Mouse (Mus musculus): ENCODE measurements around the gene Pxk. TPM values are rescaled to one million over a fixed set of nuclear protein-coding genes. Genes with fewer than 3 reads are reported as not detected.

The Pxk gene
- total RNA-seq (2021): 10 to 100 TPM; 20.0 to 23.2 TPM

DNA sequence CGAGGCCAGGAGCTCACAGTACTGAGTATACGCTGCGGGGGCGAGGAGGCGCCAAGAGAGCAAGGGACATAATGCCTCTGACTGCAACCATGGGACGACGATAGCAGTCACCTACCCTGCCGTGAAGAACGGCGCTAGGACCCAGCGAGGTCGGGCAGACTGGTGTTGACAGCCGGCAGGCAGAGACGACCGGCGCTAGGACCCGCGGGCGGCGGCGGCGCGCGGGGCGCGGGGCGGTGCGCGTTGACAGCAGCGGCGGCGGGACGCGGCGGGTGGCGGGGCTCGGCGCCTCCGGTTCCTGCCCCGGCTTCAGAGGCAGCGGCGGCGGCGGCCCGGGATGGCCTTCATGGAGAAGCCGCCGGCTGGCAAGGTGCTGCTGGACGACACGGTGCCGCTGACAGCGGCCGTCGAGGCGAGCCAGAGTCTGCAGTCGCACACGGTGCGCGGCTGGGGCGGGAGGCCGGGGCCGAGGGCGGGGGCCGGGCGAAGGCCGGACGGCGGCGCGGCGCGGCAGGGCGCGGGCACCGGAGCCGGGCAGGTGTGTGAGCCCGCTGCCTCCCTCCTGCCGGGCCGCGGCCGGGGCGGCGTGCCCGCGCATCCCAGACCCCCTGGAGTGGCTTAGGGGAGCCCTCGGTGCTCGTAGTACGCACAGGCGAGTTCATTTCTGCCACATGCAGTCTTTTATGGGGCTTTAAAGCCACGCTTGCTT lies at the start of gene Pxk:
Pxk (plus strand) TSS at position 234 of the 709 bp plus-strand sequence.
- peak; percentile 86 for DNase-seq (ENCODE audit: low spot score)
- intact Hi-C loops (cut with DNase I): loop anchor here (2.0 to 10.0 kb wide), 4 partner anchors 73 to 249 kb away; partner anchors contain the start of gene Fam107a

DNA sequence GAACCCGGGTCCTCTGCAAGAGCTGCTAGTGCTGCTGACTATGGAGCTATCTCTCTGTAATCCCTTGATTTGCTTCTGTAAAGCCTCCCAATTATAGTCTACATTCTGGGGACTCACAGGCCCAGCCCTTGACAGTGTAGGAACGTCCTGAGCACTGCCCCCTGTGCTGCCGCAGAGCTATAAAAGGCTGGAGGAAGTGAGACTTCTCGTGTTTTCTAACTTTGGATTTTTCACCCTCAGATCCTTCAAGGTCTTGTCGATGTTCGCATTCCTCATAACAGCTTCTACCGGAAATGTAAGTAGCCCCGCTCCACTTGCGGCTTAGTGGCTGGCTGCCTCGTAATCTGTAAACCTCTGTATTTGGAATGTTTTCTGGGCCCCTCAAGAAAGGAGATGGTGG lies 48.7 kb upstream of the Pxk start:
- no peak for DNase-seq (ENCODE audit: low spot score)
- intact Hi-C loops (cut with DNase I): no loop called here

DNA sequence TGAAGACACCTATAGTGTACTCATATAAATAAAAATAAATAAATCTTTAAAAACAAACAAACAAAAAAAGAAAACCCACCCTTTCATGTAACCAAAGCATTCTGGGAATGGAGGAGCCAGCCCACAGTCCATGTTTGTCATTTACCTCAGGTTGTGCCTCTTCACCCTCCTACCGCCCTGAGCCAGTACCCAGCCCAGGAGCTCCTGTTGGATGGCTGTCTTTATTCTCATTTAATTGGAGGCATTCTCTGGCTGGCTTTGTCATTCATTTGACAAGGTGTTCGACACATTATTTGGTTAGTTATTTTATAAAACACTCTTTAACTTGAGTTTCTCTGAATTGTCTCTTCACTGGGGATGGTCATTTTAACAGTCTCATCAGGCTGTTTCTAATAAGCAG lies 46.1 kb upstream of the Pxk start:
- intact Hi-C loops (cut with DNase I): no loop called here
- no peak for DNase-seq (ENCODE audit: low spot score)

DNA sequence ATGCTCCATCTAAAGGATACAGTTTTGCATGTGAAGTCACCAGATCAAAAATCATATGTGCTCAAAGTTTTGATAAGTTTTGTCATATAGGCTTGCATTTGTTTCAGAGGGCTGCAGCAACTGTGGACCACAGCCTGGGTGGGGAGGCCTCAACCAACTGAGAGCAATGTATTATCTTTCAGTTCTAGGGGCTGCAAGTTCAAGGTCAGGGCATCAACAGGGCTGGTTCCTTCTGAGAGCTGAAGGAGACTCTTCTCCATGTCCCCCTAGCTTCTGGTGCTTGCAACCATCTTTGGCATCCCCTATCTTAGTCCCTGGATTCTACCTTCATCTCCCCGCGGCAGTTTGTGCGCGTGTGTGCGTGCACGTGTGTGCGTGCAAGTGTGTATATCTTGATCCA lies 45.4 kb upstream of the Pxk start:
- DNase-seq (ENCODE audit: low spot score): no peak
- intact Hi-C loops (cut with DNase I): no loop called here

DNA sequence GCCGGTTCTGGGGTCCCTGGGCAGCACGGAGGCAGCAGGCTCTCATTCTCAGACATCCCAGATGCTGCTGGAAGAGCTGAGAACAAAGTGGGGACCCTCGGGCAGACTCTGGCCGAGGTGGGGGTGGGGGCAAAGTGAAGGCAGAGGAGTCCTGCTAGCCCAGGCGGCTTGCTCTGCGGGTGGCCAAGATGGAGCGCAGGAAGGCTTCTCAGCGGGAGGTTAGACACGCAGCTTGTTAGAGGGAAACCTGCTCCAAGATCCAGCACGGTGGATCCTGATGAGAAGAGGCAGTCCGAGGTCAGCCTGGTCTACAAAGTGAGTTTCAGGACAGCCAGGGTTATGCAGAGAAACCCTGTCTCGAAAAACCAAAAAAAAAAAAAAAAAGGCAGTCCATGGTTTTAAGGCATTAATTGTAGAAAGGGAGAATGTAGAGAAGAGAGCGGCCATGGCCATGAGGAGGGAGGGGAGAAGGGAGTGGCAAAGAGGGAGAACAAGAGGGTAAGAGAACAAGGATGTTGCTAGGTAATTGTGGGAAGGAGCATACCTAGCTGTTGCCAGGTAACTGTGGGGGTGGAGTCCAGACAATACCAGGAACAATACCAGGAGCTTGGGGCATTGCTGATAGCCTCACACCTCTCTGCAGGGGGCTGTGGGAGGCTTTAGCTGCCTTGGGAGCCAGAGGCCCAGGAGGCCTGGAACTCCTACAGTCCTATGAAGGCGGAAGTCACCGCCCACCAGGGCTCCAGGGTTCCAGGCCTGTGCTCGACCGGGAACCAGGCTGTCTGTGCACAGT lies 43.5 kb upstream of the Pxk start:
- DNase-seq (ENCODE audit: low spot score): no peak
- intact Hi-C loops (cut with DNase I): no loop called here

DNA sequence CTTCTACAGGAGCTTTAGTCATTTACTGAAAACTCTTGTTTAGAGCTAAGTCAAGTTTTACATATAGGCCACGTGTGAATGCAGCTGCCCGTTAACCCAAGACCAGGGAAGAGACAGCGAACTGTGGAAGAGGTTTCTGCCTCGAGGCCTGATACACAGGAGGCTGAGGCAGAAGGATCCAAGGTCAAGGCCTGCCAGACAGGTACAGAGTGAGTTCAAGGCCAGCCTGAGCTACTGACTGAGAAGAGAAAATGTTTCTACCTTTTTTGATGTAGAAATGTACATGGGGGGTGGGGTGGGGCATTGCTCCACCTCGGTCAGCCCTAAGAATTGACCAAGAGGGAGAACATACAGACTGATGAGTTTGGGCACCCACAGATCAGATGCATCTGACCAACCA lies 41.9 kb upstream of the Pxk start:
- intact Hi-C loops (cut with DNase I): no loop called here
- no peak for DNase-seq (ENCODE audit: low spot score)

DNA sequence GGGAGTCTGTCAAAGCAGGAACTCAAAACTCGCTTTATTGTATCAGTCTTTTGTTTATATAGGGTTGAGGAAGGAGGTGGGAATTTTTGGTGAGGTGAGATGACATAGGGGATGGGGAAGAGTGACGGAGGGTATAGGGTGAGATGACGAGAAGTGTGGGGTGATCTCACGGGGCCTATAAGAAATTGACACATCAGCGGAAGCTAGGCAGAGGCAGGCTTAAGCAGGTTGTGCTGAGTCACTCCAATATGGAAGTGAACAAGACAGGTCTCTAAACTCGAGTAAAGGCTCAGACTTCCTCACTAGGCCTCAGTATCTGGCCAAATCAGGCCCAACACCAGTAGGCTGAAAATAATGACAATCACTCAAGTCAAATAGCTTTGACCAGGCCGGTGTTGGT lies 38.1 kb upstream of the Pxk start:
- no peak for DNase-seq (ENCODE audit: low spot score)
- intact Hi-C loops (cut with DNase I): no loop called here

DNA sequence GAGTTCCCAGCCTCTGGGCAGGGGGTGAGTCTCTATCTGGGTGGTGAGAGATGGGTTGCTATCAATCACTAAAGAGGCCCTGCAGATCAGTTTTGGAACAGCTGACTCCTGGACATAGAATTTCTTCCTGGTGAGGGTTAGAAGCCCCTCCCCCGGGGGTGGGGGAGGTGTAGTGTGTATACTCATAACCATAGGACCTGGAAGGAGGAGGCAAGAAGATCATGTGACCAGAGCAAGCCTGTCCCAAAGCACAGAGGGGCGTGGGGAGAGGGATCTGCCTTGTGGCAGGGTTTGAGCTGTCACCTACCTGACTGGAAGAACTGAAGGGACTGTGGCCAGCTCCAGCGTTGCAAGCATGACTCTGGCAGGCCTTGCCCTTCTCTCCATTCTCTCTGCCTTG lies 35.9 kb upstream of the Pxk start:
- DNase-seq (ENCODE audit: low spot score): no peak

DNA sequence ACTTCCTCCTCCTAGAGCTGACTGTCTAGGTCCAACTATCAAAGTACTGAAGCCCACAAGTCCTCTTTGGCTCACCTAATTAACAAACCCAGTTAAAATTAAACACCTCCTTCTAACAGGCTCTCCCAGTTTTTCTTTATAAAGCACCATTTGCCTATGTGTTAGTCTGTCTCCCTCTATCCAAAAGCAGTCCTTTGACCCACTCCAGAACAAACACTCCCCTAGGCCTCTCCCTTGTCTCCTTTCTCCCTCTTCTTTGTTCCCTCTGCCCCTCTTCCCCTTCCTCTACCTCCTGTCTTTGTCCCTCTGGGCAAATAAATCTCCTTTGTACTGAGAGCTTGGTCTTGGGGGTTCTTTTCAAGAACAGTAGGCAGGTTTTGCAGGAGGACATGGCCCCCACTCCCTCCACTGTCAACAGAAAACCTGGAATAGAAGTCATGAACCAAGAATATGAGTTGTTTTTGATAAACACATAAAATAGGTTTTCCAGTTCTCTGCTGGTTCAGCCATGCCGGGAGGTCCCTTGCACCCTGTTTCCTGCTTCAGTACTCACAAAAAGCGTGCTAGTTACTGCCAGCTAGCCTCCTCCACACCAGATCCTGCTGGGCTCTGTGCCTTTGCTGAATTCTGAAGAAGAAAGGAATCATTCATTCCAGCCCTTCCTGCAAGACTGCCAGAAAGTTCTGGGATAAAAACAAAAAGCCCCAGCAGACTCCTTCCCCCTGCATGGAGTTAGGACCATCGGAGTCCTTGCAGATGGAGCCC lies 35.3 kb upstream of the Pxk start:
- intact Hi-C loops (cut with DNase I): no loop called here
- no peak for DNase-seq (ENCODE audit: low spot score)

More for the DNA sequence above, 35.9 kb upstream of the Pxk start:
- intact Hi-C loops (cut with DNase I): no loop called here

DNA sequence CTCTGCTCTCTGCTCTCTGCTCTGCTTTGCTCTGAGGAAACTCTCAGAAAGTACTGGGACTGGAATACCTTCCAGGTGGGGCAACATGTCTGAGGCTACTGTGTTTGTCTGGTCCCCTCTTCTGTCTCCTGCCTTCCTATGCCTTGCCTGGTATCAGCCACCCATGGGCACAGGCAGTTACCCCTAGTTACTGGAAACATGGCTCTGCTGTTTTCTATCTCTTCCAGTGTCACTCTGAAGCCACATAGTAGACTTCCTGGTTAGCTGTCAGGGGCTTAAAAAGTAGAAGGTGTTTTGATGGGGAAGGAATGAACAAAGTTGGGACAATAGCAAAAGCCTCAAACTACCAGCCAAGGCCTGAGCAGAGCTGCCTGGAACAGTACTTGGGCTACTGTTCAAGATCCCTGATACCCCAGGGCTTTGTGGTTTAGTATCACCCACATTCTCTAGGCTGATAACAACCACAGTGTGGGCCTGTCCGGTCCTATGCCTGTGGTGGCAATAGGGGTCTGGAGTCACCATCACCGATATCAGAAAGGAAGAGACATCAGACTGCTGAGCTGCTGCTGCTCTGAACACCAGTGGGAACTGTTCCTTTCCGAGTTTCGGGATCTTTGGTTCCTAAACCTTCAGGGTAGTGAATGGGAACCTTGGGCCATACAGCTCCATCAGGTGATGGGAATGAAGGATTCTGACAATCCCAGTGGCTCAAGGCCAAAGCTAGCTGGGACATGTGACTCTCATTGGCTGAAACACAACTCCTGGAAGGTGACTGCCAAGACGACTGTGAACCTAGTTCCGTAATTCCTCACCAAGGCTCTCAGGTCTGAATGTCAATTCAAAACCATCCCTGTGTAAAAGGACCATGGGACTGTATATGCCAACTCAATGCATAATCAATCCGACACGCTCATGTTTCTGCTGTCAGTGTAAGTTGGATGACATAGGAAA lies 33.9 kb upstream of the Pxk start:
- intact Hi-C loops (cut with DNase I): no loop called here
- no peak for DNase-seq (ENCODE audit: low spot score)

DNA sequence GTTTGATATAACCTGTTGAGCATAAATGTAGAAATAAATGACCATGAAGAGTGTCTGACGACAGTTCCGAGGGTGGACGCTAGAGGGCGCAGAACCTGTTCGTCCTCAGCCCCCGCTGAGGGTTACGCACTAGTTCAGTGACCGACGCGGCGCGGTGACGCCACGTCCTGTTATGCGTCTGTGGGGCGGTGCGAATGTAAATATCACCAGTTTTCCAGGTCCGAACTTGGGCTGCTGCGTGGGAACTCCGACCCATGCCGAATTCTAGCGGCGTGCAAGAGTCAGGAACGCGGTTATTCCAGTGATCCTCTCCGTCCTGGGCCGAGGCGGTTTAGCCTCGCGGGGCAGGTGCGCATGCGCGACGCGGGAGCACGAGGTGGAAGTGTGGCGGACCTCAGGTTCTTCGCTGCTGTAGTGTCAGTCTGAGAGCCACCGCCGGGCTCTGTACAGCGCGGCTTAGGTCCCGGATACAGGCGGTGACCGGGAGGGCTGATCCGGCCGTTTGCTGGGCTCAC lies 17.8 kb upstream of the Pxk start, which contains the start of gene Rpp14:
Rpp14 (plus strand) TSS at position 203 of the 515 bp plus-strand sequence.
- intact Hi-C loops (cut with DNase I): loop anchor here (5.0 kb wide), 2 partner anchors 132 to 262 kb away; partner anchors contain the start of gene Kctd6
- DNase-seq (ENCODE audit: low spot score): peak; percentile 86

DNA sequence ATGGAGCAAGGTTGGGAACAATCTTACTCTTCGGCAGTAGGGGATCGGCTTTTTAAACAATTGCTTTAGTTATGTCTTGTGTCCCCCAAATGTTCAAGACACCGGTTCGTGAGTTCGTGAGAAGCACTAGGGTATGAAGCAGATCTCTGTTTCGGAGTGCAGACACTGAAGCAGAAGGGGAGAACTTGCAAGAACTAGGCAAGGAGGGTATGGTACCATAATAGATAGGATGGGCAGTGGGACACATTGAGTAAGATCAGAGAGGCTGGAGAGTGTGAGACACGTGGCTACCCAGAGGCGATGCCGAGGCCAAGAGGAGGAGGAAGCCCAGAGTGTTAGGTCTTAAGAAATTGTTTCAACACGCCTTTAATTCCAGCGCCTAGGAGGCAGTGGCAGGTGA lies 17.3 kb upstream of the Pxk start:
- no peak for DNase-seq (ENCODE audit: low spot score)
- intact Hi-C loops (cut with DNase I): loop anchor here (5.0 kb wide), 2 partner anchors 132 to 262 kb away; partner anchors contain the start of gene Kctd6

DNA sequence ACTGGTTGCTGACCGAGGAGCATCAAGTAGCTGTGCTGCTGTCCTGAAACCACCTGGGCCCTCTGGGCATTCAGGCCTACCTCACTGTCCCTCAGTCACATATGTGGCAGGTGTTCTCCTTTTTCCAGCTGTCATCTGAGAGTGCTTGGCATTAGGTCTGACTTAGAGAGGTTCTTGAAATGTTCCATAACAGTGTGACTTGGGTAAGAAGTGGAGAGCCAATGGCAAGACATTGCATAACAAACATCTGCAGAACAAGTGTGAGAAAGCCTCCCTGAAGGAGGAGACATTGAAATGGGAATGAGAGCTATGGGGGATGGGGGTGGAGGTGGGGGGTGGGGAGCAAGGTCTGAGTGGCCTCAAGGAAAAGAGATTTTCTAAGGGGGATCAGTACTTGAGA lies 15.1 kb upstream of the Pxk start:
- no peak for DNase-seq (ENCODE audit: low spot score)
- intact Hi-C loops (cut with DNase I): loop anchor here (5.0 kb wide), 2 partner anchors 129 to 259 kb away; partner anchors contain the start of gene Kctd6

DNA sequence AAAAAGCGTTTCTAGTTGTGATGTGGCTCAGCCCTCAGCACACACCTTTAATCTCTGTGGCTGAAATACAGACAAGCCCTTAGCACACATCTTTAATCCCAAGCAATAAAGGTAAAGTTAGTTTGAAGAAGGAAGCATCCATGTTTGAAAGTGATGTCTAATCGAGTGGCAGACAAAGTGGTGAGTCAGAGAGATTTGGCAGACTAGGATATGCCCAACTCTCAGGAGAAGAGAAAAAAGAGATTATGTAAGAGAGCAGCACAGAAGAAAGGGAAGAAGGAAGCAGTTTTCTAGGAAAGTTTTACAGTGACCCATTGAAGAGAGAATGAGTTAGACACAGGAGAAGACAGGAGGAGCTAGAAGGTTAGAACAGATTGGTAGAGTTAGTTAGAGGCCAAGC lies 9.0 kb upstream of the Pxk start:
- intact Hi-C loops (cut with DNase I): no loop called here
- DNase-seq (ENCODE audit: low spot score): no peak

DNA sequence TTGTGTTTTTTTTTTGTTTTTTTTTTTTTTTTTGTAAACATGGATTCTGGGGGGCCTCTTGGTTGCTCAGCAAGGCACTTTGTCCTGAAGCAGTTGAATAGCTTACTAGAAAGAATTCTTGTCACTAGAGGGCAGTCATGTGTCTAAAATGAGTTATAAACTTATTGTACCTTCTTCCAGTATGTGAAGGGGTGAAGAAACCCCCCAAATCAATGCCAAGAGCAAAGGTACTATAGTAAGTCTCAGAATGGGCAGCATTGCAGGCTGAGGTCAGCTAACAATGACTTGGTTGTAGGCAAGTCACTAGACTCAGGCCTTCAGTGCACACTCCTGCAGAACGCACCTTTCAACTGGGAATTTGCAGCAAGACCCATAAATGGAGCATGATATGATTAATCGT lies 5.4 kb upstream of the Pxk start:
- intact Hi-C loops (cut with DNase I): loop anchor here (1.0 to 10.0 kb wide), 3 partner anchors 65 to 222 kb away; partner anchors contain the start of genes Acox2 and Fam107a
- no peak for DNase-seq (ENCODE audit: low spot score)

DNA sequence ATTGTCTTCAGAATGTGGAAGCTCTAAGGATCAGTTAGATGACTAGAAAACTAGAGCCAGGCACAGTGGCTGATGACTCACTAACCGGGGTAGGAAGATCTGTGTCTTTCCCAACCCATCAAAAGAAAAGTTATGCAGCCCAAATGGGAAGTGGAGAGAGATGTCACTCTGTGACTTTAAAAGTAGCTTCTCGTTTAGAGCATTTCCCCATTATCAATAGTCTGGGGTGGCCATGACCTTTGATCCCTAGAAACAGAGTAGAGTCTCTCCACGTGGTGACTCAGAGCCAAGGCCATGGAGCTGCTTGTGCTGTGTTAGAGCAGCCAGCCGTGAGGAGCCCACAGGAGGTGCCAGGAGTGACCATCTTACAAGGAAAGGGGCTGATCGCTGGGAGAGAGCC lies 4.6 kb upstream of the Pxk start:
- DNase-seq (ENCODE audit: low spot score): no peak
- intact Hi-C loops (cut with DNase I): loop anchor here (5.0 to 10.0 kb wide), 2 partner anchors 164 to 221 kb away; partner anchors contain the start of genes Acox2 and Fam107a

DNA sequence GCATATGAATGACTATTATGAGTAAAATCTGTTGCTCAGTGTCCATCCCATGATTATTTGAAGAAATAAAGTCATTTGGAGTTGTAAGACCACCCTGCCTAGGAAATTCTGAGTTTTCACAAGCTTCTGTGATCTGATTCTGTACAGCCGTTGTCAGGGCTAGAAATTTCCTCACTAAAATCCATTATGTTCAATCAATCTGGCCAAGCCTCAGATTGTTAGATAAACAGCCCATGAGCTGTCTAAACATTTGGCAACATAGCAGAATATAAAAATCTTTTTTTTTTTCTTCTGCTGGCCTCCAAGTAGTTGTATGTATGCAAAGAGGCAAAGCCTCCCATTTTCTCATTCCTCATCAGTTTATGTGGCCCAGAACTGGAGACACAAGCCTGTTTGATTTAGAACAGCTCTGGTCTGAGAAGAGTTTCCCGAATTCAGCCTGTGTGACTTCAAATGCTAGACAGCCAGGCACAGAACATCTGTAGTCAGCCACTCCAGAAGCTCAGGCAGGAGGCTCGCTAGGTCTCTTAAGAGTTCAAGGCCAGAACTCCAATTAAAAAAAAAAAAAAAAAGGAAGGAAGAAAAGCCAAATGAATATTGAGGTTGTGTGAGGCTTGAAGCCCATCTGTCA lies 3.0 kb upstream of the Pxk start:
- intact Hi-C loops (cut with DNase I): loop anchor here (5.0 to 10.0 kb wide), 4 partner anchors 122 to 252 kb away; partner anchors contain the start of genes Acox2 and Fam107a
- DNase-seq (ENCODE audit: low spot score): no peak

DNA sequence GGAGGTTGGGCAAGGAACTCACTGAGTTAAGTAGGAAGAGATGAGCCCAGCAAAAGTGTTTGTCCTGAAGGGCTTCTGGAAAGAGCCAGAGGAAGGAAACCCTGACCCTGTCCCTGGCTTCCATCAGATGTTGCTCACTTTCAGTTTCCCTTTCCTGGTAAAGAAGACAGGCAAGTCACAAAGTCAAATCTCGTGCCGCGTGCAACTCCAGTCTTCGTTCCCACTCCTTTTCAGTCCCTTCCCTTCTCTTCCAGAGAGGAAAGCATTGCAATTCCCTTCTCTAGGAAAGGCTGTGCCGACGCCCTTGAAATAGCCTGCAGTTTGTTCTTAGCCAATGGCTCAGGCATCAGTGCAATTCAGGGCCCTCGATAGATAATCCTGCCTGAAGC lies 2.5 kb upstream of the Pxk start:
- intact Hi-C loops (cut with DNase I): loop anchor here (5.0 to 10.0 kb wide), 3 partner anchors 122 to 252 kb away; partner anchors contain the start of gene Fam107a
- DNase-seq (ENCODE audit: low spot score): peak; percentile 9

Measured in heart, postnatal 25 days (tissue).